Mouse (Mus musculus): ENCODE results near the gene Ceacam19. TPM values are rescaled to one million over a fixed set of nuclear protein-coding genes. Genes with fewer than 3 reads are reported as not detected.

The Ceacam19 gene
- polyA plus RNA-seq, 2 experiments = 2.1 to 4.9 TPM

DNA sequence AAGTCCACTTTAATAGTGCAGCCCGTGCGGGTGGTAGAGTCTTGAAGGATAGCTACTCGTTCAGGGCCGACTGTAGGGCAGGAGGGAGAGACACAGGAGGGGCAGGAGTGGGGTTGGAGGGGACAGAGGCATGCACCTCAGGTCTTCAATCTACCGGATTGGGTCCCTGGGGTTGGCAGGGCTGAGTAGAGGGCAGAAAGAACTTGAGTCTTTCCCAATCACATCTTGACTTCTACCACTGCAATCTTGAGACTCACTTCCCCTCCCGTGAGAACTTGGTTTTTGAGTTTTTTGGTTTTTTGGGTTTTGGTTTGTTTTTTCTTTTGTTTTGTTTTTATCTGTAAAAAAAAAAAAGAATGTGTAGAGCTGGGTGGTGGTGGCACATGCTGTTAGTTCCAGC is 31.5 kb downstream of the Ceacam19 start:
- Histone ChIP-seq H3K36me3 (ENCODE audit: control insufficient read depth, insufficient read depth, low read length) (no peaks in the 10 kb centered on the region), H3K27ac (replicated peaks; ENCODE audit: low read depth, low read length) (no peak overlapping the region), H3K9ac (ENCODE audit: low read depth, low read length, severe bottlenecking) (no peak overlapping the region), H3K4me2 (replicated peaks; ENCODE audit: low read depth, low read length, severe bottlenecking) (no peak overlapping the region), H3K4me1 (ENCODE audit: control insufficient read depth, insufficient read depth, low read length) (peaks cover 4% of the 10 kb centered on the region; the same call in 1 of the 2 replicates), H3K9me3 (ENCODE audit: control insufficient read depth, low read length) (no peaks in the 10 kb centered on the region), H3K27me3 (ENCODE audit: control insufficient read depth, insufficient read depth, low read length) (peaks cover 14% of the 10 kb centered on the region), H3K4me3 (replicated peaks; ENCODE audit: low read length) (no peak overlapping the region)
- TF ChIP-seq POLR2A (IDR thresholded peaks at IDR 0.05; ENCODE audit: borderline replicate concordance, extremely low read depth, insufficient read depth, insufficient read length) = no peak
- no peak for DNase-seq (ENCODE audit: low spot score)
- ATAC-seq (ENCODE audit: low FRiP score, low read depth) = no peak
- 84% methylated on average over 6 of the region's 6 CpGs for WGBS

- Histone ChIP-seq H3K9me3 (ENCODE audit: control insufficient read depth, low read length) (no peaks in the 10 kb centered on the region), H3K36me3 (ENCODE audit: control insufficient read depth, insufficient read depth, low read length) (no peaks in the 10 kb centered on the region), H3K4me1 (ENCODE audit: control insufficient read depth, insufficient read depth, low read length) (peaks cover 4% of the 10 kb centered on the region; the same call in 1 of the 2 replicates), H3K4me3 (replicated peaks; ENCODE audit: low read length) (no peak overlapping the region), H3K4me2 (replicated peaks; ENCODE audit: low read depth, low read length, severe bottlenecking) (no peak overlapping the region), H3K9ac (ENCODE audit: low read depth, low read length, severe bottlenecking) (no peak overlapping the region), H3K27me3 (ENCODE audit: control insufficient read depth, insufficient read depth, low read length) (peaks cover 14% of the 10 kb centered on the region), H3K27ac (replicated peaks; ENCODE audit: low read depth, low read length) (no peak overlapping the region)
- ATAC-seq (ENCODE audit: low FRiP score, low read depth) (no peak), DNase-seq (ENCODE audit: low spot score) (no peak)
- no peak for TF ChIP-seq POLR2A (IDR thresholded peaks at IDR 0.05; ENCODE audit: borderline replicate concordance, extremely low read depth, insufficient read depth, insufficient read length)
- WGBS = 82% methylated on average over 5 of the region's 5 CpGs
Measured at GRCm38 (mm10) chr7:19855663-19856062, 32.1 kb downstream of the Ceacam19 start.

GRCm38 (mm10) chr7:19853526-19853925 is 34.2 kb downstream of the Ceacam19 start:
- no peaks in the 10 kb centered on the region for H3K9me3 ChIP-seq (ENCODE audit: control insufficient read depth, low read length)
- 90% methylated on average over 20 of the region's 20 CpGs for WGBS
- H3K9ac ChIP-seq (ENCODE audit: low read depth, low read length, severe bottlenecking) = no peak overlapping the region
- no peaks in the 10 kb centered on the region for H3K36me3 ChIP-seq (ENCODE audit: control insufficient read depth, insufficient read depth, low read length)
- peaks cover 14% of the 10 kb centered on the region for H3K27me3 ChIP-seq (ENCODE audit: control insufficient read depth, insufficient read depth, low read length)
- H3K4me2 ChIP-seq (replicated peaks; ENCODE audit: low read depth, low read length, severe bottlenecking) = no peak overlapping the region
- H3K27ac ChIP-seq (replicated peaks; ENCODE audit: low read depth, low read length) = no peak overlapping the region
- ATAC-seq (ENCODE audit: low FRiP score, low read depth) (no peak), DNase-seq (ENCODE audit: low spot score) (no peak)
- TF ChIP-seq POLR2A (IDR thresholded peaks at IDR 0.05; ENCODE audit: borderline replicate concordance, extremely low read depth, insufficient read depth, insufficient read length) = no peak
- H3K4me1 ChIP-seq (ENCODE audit: control insufficient read depth, insufficient read depth, low read length) = peaks cover 4% of the 10 kb centered on the region; the same call in 1 of the 2 replicates
- no peak overlapping the region for H3K4me3 ChIP-seq (replicated peaks; ENCODE audit: low read length)

DNA sequence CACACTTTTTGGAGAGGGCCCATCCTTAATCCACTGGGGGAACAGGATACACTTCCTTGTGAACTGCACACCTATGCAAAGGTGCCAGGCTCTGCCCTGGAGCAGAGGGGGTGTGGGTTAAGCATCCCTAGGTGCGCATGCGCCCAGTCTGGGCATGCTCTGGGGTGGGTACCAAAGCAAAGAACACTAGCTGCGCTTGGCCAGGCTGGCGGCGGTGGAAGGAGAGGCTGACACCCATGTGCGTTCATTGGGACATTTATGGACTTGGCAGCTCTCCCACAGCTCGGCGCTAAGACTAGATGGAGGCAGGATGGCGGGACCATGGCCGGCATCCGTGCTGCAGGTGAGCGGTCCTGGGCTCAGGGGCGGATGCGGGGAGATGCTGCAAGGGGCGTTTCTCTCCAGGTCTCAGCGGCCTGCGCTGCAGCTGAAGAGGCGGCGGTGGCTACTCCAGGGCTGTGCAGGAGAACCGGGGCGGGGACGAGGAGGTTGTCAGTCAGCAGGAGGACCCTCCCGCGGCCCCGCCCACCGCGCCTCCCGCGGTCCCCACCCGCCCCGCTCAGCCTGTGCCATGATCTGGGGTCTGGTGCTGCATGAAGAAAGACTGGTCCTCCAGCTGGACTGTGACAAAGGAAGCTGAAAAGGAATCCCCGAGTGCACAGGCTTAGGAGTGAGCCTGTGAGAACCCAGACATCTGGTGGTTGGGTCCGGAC is 35.8 kb downstream of the Ceacam19 start, which contains the start of gene Gm19345:
Gm19345 (plus strand) TSS at position 146 of the 713 bp plus-strand sequence.
- Histone ChIP-seq H3K9me3 (ENCODE audit: control insufficient read depth, low read length) (no peaks in the 10 kb centered on the region), H3K27ac (replicated peaks; ENCODE audit: low read depth, low read length) (no peak within 1 kb of the TSS), H3K4me3 (replicated peaks; ENCODE audit: low read length) (peak within 1 kb of the TSS; percentile 26), H3K4me2 (replicated peaks; ENCODE audit: low read depth, low read length, severe bottlenecking) (peak within 1 kb of the TSS; percentile 37), H3K4me1 (ENCODE audit: control insufficient read depth, insufficient read depth, low read length) (peaks cover 4% of the 10 kb centered on the region; the same call in 1 of the 2 replicates), H3K9ac (ENCODE audit: low read depth, low read length, severe bottlenecking) (peak within 1 kb of the TSS; percentile 38; the same call in 1 of the 2 replicates), H3K36me3 (ENCODE audit: control insufficient read depth, insufficient read depth, low read length) (no peaks in the 10 kb centered on the region), H3K27me3 (ENCODE audit: control insufficient read depth, insufficient read depth, low read length) (peaks cover 14% of the 10 kb centered on the region)
- 5% methylated on average over 23 of the region's 33 CpGs for WGBS
- DNase-seq (ENCODE audit: low spot score) (no peak), ATAC-seq (ENCODE audit: low FRiP score, low read depth) (peak; percentile 55)
- TF ChIP-seq POLR2A (IDR thresholded peaks at IDR 0.05; ENCODE audit: borderline replicate concordance, extremely low read depth, insufficient read depth, insufficient read length) = no peak

DNA sequence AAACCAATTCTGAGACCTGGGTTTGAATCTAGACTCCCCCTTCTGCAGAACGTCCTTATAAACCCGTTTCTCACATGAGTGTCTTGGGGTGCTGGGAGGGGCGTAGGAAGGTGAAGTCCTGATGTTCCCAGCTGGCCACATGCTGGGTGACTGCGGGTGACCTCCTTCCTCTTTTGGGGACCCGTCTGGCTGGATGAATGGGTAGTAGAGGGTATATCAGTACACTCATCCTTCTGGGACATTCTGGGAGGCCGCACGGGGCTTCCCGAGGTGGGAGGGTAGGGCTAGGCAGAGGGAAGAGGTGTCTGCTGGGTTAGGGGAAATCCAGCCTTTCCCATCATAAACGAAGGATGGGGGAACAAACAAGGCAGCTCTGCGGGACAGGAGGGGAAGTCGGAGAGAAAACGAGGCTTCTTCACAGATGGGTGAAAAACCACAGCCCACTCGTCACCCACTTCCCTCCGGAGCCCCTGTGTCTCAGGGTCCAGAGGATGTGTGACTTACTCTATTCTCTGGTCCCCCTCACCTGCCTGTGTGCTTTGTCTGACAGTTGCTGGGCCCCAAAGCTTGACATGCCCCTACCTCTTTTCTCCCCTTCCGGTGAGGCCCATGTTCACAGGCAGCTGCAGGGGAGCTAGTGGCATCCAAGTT is 43.1 kb downstream of the Ceacam19 start:
- Histone ChIP-seq H3K27me3 (ENCODE audit: control insufficient read depth, insufficient read depth, low read length) (peaks cover 8% of the 10 kb centered on the region), H3K4me1 (ENCODE audit: control insufficient read depth, insufficient read depth, low read length) (no peaks in the 10 kb centered on the region), H3K4me3 (replicated peaks; ENCODE audit: low read length) (no peak overlapping the region), H3K4me2 (replicated peaks; ENCODE audit: low read depth, low read length, severe bottlenecking) (no peak overlapping the region), H3K36me3 (ENCODE audit: control insufficient read depth, insufficient read depth, low read length) (no peaks in the 10 kb centered on the region), H3K9me3 (ENCODE audit: control insufficient read depth, low read length) (no peaks in the 10 kb centered on the region), H3K27ac (replicated peaks; ENCODE audit: low read depth, low read length) (no peak overlapping the region), H3K9ac (ENCODE audit: low read depth, low read length, severe bottlenecking) (no peak overlapping the region)
- no peak for DNase-seq (ENCODE audit: low spot score)
- 56% methylated on average over 15 of the region's 15 CpGs for WGBS
- ATAC-seq (ENCODE audit: low FRiP score, low read depth) = no peak
- no peak for TF ChIP-seq POLR2A (IDR thresholded peaks at IDR 0.05; ENCODE audit: borderline replicate concordance, extremely low read depth, insufficient read depth, insufficient read length)

Data from limb, embryonic 14.5 days (tissue).